Mouse (Mus musculus) kidney, postnatal 4 days (tissue): Measurements from ENCODE around the gene Gm26661.

Experiments used
- DNase-seq, 2 experiments: peaks; one replicate each; pipeline ENCODE4 v3.0.0; 2021; ENCODE audit warnings: mixed read lengths in 2 of 2

The Gm26661 gene

DNA sequence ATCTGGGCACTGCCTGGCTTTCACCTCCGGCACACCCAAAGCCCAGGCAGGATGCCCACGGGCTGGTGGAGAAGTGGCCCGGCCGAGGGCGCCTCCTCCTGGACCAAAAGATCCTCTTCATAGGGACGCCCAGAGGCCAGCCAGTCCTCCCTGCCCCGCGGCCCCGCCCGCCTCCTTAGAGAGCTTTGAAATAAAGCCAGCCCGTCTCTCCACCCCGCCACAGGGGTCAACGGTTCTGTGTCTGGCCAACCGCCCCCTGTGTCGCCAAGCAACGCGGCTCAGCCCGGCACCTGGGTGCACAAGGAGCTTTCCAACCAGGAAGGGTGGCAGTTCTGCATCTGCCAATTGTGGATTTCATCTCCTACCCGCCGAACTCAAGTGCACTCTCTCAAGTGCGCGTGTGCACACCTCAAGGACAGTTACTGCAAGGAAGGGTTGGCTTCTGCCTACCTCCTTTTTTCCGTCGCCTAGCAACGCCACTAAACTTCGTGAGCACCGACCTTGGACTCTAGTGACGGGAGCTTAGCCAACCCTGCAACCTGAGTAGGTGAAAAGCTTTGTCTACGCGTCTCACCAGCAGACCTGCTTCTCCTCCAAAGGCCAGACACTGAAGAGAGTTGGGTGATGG lies at the start of gene Gm26661:
Gm26661 (plus strand) TSS at position 56 of the 628 bp plus-strand sequence.
- peak; percentile 74 to 84 for DNase-seq

DNA sequence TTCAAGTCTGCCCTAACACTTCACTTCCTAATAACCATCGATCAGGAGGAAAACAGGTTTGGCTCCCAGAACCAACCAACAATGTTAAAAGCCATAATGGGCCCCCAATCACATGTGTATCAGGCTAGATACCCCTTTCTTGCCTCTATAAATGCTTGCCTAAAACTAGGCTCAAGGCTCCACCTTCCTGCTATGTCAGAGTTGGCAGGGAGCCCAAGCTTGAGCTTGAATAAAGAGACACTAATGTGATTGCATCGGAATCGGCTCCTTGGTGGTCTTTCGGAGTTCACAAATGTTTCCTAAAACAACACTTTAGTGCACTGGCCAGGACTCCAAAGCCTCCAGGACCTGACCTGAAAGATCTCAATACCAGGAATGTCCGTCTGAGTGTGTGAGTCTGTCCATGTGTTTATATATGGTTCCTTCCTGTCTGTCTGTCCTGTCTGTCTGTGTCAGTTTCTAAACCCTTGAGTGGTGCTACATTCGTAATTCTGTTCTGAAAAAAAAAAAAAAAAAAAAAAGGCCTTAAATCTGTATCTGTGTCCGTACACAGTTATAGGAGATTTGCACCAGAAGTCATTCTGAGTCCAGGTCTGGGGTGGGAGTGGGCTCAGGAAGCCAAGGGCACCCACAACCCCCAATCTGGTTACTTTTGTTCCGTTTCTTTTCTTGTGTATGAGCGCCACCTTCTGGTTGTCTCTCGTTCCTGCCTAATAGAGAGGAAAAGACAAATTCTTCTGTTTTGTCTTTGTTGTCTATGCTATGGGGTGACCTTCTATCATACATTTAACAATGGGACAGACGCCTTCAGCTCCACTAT lies 42.2 kb upstream of the Gm26661 start:
- DNase-seq: peak; percentile 68 to 70

DNA sequence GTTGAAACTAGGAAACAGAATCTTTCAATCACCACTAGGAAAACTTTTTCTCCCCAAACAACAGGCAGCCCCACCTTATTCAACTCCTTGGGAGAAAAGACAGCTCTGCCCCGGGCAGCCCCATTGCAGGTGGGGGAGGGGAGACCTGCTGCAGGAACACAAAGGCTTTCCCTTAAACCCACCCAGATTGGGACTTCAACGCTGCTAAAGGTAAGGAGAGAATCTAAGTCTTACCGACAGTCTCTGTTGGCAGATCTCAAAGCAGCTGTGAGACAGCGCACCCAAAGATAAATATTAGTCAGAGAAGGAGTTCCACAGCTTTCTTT lies 41.7 kb upstream of the Gm26661 start:
- DNase-seq: peak; percentile 48 to 65

DNA sequence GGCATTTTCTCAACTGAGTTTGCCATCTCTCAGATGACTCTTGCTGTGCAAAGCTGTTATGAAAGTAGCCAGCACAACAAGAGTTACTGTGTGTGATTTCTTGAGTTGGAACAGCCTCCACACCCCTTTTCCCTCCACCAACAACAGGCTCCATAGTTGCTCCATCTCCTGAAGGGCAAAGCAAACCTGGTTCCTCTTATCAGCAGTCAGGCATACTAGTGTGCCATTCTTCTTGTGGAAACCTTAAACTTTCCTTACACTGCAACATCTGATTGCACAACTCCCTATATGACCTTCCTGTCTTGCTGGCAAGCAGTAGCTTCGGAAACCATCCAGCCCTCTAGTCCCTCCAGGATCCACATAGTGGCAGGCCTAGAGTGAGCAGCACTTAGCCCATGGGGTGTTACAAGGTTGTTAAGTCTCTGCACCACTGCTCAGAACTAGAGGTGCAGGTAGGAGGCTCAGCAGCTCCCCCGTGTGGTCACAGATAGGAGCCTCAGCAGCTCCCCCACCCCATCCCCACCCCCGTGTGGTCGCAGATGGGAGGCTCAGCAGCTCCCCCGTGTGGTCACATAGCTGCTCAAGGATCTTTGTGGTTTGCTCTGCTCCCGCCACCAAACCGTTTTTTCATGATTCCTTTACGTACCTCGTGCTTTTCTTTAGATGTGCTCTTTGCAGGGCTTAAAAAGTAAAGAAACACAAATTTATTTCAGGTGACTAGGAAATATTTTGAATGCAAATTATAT lies 25.6 kb upstream of the Gm26661 start:
- DNase-seq: peak; percentile 92

DNA sequence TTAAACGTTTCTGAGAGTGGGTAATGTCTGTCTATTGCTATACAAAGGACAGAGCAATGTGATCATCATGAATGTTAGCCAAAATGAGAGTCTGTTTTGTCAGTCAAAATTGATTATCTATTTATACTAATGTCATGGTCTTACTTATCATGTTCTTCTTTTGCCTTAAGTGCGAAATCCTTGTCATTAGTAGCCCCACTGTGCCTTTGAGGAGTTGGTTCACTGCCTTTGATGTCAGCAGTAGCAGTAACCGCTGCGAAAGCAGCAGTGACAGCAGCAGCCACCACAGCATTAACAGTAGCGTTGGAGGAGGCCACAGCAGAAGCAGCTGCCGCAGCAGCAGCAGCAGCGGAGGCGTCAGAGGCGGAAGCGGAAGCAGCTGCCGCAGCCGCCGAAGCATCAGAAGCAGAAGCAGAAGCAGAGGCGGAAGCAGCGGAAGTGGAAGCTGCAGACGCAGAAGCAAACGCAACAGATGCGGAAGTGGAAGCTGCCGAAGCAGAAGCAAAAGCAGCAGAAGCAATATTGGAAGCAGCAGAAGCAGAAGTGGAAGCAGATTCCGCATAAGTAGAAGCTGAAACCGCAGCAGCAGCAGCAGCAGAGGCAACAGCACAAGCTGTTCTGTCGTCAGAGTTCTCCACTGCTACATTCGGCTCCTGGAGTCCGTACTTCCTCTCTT lies 17.5 kb upstream of the Gm26661 start:
- peak; percentile 58 to 75 for DNase-seq

DNA sequence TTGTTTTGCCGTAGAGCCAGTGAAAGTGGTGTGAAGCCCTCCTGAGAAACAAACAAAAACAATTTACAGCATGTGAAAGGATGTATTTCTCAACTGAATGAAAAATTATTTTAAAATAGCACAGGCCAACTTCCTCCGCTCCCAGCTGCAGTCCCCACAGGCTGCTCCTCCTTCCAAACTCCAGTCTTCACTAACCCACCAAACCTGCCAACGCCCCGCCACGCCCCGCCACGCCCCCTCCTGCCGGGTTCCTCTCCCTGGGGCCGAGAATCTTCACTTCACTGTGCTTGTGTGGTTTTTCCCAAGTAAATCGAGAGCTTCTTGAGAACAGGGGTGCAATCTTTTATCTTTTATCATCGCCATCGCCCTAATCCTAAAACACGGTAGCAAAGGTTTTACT lies 5.3 kb upstream of the Gm26661 start:
- no peak for DNase-seq

DNA sequence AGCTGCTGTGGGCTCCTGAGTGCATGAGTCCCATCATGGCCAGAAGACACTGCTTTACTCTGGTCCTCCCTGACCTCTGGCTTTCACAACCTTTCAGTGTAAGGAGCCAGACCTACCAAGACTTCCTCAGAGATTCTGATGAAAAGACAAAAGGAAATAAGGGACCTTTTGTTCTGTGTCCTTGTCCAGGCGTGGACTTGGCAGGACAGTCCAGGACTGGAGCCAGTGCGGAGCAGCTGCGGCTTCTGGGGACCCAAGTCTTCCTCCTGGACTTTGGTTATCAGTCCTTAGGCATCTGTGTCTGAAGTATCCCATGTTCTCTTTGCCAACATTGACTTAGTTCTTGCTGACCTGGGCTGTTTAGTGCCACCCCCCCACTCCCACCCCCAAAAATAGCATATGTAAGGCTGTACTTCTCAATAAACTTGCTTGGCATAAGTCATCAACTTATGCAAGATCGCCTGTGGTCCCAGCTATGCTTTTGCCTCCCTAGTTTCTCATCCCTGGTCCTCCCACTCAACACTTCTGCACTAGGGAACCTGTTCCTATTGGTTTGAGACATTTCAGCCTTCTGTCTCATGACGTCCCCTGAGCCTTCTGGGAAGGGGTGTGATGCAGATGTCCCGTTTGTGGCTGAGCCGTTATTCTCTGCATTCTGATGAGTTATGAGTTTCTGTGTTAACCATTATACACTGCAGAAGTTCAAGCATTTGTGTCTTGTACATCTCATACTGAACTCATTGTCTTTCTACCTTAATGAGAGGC lies 1.9 kb upstream of the Gm26661 start:
- no peak for DNase-seq

DNA sequence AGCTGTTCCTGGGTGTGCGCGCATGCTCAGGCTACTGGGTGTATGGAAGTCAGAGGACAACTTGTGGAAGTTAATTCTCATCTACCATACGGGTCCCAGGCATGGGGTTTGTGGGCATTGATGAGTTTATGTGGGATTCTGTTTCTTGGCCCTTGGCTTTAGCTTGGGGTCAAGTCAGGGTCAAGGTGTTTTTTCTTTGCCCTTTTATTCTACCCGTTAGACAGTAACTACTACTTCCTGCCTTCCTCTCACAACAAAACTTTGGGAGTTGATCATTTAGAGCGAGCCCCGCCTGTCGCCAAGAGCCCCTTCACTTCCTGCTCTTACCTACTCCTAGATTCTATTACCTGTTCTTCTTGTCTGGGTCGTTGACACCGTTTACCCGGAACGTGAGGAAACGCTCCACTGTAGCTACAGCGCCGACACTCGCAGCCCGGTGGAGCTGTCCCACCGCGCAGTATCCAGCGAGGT lies 291 bp upstream of the Gm26661 start:
- no peak for DNase-seq

DNA sequence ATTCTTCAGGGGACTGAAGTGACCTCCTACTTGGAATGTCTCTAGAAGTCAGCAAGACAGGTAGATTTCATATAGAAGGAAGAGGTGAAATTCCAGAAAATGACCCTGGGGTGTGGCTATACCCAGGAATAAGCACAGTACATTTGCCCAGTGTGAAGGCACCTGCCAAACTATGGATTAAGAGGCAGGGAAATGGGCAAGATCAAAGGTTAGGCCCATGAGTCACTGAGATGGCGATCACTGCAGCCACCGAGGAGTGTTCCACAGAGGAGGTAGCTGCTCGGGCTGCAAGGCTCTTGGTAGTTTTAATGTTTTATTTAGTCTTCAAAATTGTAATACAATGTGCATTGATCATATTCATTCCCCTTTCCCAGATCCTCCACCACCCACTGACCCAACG lies 4.6 kb downstream of the Gm26661 start:
- no peak for DNase-seq

DNA sequence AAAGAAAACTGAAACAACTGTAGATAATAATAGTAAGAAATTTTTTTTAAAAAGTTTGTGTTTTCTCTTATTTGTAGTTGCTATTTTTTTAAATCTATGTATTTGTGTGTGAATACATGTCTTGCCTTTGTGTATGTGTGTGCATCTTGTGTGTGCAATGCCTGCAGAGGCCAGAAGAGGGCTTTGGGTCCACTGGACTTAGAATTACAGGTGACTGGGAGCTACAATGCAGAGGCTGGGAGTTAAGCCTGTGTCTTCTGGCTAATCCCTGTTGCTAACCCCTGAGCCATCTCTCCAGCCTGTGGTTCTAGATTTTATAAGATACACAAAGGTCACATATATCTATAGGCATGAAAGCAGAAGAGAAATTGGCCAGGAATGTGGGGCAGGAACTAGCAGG lies 9.2 kb downstream of the Gm26661 start:
- no peak for DNase-seq

DNA sequence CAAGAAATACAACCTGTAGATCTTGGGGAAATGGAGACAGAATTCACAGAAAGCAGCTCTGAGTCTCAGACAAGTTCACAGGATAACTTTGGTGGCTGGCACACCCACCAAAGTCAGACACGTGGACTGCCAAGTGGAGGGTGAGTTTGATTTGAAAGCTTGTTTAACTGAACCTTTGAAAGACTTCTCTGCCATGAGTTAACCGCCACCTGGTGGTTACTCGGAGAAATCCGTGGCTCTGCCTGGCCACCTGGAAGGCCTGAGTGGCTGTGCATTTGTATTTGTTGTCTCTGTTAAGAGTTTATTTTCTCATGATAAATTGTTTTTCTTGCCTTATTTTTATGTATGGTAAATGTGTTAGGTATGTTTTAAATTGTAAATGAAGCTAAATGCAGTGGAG lies 10.4 kb downstream of the Gm26661 start:
- peak; percentile 64 to 70 for DNase-seq

DNA sequence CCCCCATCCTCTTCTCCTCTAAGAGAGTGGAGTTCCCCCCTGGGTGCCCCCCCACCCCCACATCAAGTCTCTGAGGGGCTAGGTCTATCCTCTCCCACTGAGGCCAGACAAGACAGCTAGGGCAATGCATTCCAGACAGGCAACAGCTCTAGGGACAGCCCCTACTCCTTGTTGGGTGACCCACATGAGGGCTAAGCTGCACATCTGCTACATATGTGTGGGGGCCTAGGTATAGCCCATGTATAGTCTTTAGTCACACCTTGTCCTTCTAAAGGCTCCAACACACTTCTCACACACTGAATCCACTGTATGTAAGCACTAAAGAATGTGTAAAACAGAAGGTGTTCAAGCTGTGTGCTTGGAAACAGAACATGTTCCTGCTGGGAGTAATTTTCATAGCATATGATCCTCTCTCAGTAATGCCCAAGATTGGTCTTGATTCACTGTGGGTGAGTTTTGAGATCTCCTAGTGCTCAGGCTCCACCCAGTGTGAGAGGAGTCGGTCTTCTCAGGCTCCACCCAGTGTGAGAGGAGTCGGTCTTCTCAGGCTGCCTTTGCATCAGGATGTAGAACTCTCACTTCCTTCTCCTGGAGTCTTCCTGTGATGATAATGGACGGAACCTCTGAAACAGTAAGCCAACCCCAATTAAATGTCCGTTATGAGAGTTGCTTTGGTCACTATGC lies 12.6 kb downstream of the Gm26661 start:
- no peak for DNase-seq

DNA sequence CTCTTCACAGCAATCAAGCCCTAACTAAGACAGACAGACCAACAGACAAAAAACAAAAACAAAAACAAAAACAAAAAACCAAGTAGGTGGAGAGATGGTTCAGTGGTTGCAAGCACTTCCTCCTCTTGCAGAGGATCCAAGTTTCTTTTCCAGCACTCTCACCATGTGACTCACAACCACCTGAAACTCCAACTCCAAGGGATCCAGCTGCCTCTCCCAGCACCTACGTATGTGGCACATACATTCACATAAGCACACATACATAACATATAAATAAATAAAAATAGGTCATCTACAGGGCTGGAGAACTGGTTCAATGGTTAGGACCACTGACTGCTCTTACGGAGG lies 13.1 kb downstream of the Gm26661 start:
- no peak for DNase-seq

DNA sequence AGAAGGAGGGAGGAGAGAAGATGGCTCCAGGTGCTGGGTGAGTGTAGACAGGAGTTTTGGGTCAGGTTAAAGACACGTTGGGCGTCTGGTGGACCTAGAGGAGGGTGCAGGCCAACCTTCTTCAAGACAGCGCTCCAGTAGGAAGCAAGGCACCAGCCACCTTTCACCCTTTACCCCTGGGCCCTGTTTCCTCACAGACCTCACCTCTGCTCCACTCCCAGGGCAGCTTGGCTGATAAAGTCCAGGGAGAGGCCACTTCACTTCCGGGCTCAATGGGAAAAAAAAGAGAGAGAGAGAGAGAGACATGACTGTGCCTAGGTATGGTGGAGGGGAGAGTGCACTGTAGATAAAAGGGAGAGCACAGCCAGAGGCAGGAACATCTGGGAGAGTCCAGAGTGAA lies 16.3 kb downstream of the Gm26661 start:
- no peak for DNase-seq

DNA sequence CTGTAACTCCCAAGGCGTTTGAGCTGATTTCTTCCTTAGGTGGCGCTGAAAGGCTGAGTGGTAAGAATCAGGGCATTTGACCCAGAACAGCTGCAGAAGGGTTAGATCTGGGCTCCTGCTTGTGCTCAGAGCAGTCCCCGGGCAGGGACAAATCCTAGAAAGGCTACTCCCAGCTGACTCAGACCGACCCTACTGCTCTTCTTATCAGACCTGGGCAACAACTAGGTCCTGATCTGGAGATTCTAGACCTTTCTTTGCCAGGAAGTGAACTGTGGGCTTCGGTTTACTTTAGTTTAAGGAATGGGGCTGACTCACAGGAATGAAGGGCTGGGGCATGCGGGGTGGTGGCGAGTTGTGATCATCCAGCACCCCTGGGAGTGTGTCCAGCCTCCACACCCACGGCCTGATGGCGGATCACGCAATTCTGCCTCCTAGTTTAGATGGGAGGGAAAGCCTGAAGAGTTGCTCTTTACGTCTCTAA lies 17.2 kb downstream of the Gm26661 start:
- no peak for DNase-seq

DNA sequence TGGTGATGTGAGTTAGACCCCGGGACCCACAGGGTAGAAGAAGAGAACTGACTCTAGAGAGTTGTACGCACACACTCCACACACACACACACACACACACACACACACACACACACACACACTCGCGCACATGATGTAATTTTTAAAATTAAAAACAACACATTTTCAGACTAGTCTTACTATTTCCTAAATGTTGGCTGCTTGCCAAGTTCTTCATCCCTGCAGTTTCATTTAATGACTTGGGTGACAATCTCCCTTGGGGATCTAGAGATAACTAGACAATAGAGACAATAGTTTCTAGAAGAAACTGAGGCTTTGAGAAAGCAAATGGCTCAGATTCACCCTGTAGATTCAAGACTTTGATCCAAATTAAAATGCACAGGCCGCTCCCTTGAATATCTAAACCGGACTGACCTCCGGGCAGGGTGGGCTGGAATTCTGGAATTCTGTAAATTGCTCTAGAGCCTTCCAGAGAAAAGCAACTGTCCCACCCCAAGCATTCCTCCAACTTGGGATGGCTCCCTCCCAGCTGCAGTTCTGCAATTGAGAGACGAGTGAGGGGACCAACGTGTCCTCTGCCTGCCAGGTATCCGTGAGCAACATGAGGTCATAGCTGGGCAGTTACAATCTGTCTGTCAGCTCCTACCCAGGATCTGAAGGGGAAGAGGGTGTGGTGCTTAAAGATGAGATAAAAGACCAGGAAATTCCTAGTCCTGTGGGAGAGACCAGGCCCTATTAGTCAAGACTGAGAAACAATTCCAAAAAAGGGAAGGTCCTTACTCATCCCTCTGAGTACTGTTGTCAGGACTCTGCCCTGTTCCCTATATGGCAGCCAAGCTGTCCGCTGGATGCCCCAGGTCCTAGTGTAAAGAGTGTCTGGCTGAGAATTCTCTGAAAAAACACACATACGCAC lies 17.9 kb downstream of the Gm26661 start:
- no peak for DNase-seq

DNA sequence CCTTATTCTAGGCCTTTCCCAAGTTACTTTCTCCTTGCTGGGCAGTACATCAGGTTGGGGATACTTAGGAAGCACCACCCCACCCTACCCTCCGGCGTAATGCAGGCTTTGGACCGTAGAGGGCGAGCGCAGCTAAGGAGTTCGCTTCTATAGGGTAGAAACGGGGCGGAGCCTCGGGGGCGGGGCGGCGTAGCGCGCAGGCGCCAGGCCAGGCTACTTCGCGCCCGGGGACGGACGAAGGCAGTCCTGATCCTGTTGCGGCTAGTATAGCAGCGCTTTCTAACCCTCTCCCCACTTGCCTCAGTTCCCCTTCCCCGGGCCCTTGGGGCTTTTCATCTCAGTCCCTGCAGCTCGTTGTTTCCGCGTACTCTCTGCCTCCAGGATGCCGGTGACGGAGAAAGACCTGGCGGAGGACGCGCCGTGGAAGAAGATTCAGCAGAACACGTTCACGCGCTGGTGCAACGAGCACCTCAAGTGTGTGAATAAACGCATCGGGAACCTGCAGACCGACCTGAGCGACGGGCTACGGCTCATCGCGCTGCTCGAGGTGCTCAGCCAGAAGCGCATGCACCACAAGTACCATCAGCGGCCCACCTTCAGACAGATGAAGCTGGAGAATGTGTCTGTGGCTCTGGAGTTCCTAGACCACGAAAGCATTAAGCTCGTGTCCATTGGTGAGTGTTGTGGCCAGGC lies 26.5 kb downstream of the Gm26661 start, which contains the start of gene Flnb:
Flnb (plus strand) TSS at position 188 of the 693 bp plus-strand sequence.
- DNase-seq: peak; percentile 99

DNA sequence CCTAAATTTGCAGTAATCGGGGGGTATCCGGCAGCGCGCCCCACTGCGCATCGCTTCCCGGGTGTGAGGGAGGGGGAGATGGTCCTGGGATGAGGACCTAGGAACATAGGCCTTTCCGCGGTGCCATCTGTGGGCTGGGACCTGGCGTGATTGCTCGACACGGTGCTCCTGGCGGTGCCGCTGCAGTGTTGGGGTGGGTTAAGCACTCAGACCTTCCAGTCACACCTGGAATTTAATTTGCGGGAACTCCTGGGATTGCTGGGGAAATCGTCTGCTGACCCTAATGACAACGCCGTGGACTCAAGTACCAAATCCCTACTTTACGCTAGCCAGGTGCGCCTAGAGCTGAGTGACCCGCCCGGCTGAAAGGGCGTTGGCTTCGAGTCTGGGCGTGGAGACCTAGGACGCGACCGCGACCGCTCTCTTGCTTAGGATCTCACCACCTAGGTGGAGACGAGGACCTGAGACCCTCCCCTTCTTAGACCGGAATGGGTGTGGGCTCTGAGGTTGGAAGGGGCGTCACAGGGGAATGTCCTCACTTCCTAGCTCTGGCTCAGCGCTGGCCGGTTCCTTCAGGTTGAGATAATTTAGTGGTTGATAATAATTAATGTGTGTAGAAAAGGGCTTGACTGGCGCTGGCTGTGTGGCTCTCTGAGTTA lies 27.2 kb downstream of the Gm26661 start:
- DNase-seq: peak; percentile 43 to 60

DNA sequence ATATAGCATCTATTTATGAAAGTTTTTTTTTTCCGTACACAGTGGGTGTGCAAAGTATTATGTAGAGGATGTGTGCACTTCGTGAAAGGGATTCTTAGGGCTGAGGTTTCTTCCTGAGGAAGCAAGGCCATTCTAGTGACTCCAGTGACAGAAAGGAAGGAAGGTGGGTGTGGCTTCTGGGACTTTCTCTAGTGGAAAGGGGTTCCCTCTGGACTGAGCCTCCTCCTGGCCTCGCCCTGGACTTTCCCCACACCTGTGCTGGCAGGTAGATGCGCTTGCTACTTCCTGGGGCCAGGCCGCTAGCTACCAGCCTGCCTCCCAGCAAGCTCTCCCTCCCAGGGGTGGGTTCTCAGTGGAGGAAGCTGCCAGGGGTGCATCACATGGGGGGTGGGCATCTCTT lies 28.1 kb downstream of the Gm26661 start:
- peak in 1 of 2 experiments; percentile 37 for DNase-seq
